Mouse (Mus musculus): ENCODE results near the gene Tpcn2.

- no peak for TF ChIP-seq CTCF (IDR thresholded peaks at IDR 0.05)
- TF ChIP-seq POLR2A (IDR thresholded peaks at IDR 0.05; ENCODE audit: insufficient read depth, low read depth, low read length), result no peak
- no peak for TF ChIP-seq EP300 (IDR thresholded peaks at IDR 0.05; ENCODE audit: insufficient read depth, low read depth, low read length)
These were observed 48.7 kb downstream of the Tpcn2 start for GRCm38 (mm10) chr7:145234841-145235790.

Data from heart, adult 2 months (tissue).